Mouse (Mus musculus): ENCODE measurements at regions not wholly inside any gene's neighbourhood (a gene's known extent, or its start where the extent isn't known, plus 50 kb on each side); places are given as distances from the start of the nearest gene placed in this dataset.

DNA sequence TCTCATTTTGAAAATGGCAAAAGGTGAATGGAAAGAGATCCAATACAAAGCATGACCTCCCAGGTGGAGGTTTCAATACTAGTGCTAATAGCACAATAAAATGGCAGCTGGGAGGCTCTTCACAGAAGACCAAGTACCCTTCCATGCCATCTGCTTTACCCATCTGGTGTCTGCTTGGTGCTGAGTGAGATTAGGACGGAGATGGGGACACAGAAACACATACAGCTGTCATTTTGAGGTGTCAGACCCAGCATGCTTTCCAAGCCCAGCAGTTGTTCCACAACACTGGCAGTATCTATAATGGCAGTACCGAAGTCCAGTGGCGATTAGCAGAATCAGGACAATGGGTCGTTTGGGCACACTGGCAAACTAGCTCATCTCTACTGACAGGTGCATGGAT is 118.9 kb upstream of the 1700064H15Rik start:
- no peak for DNase-seq

DNA sequence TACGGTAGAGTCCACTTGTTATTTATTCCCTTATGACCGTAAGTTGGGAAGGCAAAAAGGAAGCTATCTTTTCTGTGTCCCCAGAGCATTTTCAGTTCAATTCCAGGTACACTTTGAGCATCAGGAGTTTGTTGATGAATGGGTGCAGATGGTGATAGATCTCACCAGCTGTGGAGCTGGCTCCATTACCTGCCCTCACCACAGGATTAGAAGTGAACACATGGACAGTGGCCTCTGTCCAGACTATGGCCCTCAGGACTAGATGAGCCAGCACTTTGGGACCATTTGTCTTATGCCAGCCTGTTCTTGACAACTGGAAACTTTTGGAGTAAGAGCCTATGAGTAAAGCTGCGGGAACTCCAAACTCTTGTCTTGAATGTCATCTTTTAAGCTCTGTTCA is 123.5 kb upstream of the 1700064H15Rik start:
- no peak for DNase-seq

DNA sequence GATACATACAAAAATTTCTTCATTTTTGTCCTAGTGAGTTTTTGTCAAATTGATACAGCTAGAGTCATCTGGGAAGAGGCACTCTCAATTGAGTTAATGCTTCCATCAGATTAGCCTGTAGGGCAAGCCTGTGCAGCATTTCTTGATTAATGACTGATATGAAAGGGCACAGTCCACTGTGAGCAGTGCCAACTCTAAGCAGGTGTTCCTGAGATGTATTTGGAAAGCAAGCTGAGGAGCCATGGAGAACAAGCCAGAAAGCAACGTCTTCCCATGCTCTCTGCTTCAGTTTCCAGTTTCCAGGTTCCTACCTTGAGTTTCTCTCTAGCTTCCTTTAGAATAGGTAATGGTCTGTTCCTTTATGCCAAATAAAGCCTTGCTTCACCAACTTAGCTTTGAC is 125.5 kb upstream of the 1700064H15Rik start:
- no peak for DNase-seq

DNA sequence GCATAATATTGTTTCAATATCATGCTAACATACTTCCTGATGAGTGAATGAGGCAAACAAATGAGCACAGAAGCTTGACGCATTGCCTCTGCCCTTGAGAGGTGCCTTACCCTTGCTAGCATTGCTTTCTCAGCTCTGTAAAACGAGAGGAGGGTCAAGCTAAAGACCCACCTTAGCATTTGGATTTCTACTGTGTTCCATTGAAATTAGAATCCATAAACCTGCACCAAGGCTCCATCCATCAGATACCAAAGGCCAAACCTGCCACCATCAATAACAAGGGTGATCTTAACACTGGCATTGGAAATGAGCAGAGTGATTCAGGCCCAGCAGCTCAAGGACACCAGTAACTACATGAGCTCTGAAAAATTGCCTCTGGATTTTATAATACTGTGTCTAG is 126.2 kb upstream of the 1700064H15Rik start:
- no peak for DNase-seq

DNA sequence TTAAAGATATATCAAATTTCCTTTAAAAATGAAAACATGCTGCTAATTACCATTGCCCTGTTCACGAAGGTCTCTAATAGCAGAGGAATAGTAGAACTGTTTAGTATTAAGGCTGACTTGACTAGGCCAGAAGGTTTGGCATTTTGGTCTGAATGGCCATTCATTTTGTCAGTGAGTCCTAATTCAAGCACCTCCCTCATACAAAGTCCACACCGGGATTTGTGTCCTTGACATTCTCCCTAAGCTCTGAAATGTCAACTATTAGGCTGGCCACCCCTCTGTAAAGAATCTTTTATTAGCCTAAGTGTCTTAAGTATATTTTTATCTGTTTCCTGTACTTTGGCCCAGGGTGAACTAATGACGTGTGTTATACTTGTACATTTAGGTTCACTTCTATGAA is 126.7 kb upstream of the 1700064H15Rik start:
- no peak for DNase-seq

DNA sequence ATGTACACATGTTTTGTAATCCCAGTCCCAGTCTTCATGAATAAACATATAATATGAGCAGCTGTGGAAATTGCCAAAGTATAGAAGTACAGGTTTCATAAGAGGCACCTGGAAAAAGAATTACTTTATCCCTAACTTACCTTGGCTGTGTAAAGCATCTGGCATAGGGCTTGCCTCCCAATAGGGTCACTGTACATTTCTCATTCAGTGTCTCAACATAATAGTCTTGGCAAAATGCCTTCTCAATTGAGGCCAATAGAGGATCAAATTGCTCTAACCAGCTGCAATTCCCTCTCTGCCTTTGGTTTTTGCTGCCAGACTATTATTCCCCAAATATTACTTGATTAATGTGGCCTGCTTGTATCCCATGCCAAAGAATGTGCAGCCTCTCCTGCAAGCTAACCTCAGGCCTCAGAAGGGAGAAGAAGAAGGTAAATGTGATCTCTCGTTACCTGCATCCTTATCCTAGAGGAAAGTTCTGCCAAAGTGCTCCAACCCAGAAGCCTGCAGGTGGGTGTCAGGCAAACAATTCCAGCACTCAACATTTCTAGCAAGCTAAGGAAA is 158.2 kb upstream of the Cp start:
- DNase-seq, result no peak

DNA sequence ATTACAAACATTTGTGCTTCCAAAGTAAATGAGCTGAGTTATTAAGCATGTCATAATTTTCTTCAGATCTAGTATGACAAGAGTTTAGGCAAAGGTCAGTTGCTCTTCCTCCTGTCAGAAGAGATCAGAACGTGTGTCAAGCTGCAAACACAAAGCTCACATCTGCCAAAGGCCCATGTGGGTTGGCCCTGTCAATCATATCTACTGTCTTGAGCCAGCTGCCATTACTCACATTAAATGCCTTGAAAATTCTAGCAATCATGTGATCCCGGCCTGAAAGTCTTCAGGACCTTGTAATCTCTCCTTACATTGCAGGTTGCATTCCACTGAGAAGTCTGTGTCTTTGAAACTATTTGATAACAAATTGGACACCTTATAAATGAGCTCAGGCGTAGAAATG is 146.8 kb upstream of the Cp start:
- DNase-seq, result no peak

DNA sequence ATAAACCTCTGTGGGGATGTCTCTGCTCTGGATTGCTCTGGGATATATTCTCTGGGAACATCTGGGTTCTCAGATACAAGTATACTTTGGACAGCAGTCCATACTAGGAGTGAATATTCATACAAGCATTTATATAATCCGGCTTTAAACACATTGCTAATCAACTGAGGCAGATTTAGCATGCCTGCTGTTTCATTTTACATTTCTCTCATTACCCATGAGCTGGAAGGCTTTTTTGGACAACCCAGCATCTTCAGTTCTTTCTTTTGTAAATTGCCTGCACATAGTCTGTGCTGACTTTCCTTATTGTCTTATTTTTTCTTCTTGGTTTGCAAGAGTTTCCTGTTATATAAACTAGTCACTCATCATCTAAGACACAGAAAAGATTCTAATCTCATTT is 131.9 kb upstream of the Cp start:
- DNase-seq, result no peak

DNA sequence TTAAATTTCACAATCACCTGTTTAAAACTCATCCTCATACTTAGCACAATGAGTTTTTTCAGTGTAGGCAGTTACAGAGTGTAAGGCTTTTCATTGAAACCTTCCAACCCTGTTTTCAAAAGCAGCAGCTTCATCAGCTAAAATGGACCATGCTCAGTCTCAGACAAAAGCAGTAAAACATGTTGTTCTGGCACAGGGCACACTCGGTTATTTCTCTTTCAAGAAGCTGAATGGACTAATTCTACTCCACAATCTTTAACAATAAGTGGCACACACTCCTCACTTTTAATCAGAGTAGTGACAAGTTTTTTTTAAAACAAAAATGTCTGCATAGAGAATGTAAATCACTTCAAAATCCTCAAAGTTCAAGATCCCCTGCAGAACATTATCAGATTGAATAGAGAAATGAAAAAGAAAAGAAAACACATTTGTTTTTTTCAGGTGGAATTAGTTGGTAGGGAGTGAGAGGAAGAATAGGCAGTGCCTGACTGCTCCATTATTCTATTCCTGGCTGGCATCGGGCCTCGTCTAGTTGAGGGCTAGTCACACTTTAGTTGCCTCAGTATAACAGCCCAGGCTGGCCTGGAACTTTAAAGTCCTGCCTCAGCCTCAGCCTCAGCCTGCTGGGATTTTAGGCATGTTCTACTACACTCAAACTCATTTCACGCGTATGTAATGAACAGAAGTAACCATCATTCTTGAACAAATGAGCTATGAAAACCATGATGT is 128.2 kb upstream of the Cp start:
- DNase-seq, result no peak

DNA sequence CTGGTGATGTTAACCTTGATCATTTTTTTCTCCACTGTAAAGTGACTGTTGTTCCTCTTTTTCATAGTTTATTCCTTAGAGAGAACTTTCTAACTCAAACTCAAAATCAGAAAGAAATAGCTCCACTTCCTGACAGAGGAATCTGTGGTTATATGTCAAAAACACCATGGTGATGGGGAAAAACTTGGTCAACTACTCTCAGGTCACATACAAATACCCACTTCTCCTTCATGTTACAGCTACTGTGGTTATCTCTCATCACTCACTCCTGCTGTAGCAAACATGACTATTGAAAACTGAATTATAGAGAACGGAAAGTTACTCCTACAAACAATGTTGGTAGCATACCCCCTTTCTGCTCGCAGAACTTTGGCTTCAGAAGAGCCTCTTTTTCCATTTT is 127.1 kb upstream of the Cp start:
- DNase-seq, result no peak

DNA sequence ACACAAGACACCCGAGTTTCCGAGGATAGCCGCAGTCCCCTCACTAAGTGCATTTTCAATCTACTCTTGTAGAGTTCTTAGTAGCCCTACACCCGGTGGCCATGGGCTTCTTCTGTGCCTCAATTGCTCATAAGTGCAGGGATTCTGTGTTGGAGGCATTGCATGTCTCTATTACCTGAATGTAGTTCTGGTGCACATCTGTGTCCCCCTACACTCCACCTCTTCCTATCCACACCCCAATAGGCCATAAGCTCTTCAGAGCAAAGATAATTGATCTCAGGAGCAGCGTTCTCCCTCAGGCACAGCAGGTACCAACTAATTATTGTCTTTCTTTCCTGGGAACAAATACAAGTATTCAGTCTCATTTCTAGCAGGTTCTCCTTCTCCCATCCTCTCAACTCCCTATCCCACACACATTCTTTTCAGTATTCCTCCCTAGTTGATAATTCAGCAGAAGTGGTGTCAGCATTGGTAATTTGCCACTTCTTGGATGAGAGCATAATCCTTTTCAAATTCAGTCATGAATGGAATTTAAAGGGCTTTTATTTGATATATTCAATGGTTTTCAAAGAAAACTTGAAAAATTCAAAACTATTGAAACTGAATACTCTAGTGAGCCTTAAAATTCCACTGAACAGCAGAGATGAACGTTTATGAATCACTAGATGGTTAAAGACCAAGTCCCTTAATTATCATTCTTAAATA is 108.7 kb upstream of the Cp start:
- no peak for DNase-seq

DNA sequence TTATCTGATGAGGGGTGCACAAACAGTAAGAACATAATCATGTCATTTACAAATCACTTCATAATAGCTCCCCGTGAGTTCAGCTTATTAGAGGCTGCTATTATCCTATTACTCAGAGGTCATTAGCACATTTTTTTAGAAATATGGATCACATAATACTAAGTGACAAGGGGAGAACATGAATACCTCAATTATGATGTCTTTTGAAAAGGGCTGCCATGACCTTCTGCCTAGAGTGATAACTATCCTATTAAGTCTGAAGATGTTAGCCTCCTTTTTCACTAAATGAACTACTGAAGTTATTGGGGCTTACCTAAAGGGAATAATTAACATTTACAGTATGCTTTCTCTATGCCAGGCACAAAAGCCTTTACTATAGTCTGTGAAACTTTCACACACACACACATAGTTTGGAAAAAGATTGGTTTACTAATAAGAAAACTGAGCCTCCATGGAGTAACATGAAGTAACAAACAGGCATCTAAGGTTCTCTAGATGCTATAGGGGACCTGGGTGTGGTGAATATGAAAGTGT is 108.1 kb upstream of the Cp start:
- no peak for DNase-seq

DNA sequence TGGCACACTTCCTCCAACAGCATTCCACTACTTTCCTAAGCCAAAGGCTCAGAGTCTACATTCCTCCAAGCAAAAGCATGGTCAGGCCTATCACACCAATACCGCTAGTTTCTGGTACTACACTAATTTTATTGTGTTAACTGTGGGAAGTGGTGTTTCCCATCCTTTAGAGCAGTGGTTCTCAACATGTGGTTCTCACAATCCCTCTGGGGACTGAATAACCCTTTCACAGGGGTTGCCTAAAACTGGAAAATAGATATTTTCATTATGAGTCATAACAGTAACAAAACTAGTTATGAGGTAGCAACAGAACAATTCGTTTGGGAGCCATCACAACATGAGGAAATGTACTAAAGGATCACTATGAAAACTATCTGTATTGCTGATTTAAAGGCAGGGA is 74.2 kb upstream of the Cp start:
- DNase-seq, result no peak

DNA sequence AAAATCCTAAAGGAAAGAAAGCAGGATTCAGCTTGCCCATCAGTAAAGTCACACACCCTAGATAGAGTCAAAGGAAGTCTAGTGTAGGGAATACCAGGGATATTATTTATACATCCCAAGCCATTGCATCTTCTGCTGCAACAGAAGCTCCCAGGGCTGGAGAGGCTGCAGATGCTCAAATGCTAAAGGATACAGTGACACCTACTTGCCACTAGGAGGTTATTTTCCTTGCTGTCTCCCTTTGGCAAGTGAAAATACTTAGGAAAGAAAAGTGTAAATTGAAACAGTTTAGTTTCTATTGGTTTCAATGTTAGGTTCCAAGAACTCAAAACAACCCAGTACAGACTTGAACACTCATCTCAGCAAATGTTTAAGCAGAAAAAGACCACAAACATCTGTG is 68.4 kb upstream of the Cp start:
- DNase-seq, result no peak

DNA sequence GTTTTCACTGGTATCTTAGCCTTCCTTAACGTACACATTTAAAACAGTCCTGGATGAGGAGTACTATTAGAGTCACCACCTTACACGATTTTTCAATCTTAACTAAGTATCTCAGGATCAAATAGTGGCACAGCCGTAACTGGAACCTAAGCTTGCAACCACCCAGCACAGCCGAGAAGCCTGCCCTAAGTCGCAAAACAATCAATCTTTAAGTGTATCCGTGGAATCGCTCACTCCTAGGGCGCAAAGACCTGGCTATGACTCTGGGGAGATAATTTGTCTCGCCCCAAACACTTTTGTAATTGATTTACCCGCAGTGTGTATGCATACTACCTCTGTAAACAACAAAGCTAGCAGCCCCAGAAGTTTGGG is 62.6 kb upstream of the Cp start:
- DNase-seq, result no peak

DNA sequence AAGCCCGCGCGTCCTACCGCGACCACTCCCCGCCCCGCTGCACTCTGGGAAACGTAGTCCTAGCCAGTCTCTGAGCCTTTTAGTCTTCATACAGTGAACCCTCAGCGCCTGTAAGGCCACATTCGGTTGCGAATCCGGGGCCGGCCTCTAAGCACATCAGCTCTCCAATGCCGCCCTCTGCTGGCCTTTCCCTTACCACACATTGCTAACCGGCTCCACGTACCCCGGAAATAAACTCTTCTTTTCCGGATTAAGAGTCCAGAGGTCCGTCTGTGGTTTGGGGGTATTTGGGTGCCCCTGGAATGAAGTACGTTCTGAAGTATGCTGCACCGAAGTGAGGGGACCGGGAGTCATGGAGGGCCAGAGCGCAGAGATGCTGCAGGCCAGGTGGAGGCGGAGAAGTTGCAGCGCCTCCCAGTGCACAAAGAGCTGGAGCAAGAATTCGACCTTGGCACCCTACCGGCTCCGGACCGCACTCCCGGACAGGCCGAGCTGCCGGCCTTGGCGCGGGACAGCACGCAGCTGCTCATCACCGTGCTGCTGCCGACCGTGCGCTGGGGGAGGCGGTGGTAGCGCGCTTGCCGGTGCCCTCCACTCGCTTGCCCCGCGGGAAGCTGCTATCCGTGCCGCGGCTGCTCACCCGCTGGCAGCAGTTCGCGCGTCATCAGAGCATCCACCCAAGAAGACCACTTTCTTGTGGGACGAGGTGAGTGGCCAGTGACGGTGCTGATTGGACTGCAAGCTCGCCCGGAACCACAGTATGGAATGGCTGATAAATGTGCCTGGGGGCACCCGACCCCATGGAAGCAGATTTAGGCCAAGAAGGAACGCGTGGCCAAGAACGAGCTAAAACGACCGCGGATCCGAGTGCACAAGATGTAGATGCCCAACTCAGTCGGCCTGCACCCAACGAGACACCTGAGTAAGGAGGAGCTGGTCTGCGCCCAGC is 62.0 kb upstream of the Cp start:
- peak; percentile 97 for DNase-seq

DNA sequence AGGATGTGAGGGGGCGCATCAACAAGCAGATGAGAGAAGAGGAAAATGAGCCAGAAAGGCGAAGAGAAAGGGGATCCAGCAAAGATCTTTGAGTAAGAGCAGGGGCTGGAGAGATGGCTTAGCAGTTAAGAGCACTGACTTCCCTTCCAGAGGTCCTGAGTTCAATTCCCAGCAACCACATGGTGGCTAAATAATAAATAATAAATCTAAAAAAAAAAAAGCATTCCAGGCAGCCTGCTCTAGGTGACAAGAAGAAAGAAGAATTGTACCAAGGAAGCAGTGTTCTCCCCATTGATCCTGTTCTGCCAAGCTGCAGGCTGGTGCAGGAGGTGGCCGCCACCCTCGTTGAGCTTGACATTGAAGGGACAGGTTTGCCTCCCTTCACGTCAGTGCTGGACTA is 61.1 kb upstream of the Cp start:
- no peak for DNase-seq

DNA sequence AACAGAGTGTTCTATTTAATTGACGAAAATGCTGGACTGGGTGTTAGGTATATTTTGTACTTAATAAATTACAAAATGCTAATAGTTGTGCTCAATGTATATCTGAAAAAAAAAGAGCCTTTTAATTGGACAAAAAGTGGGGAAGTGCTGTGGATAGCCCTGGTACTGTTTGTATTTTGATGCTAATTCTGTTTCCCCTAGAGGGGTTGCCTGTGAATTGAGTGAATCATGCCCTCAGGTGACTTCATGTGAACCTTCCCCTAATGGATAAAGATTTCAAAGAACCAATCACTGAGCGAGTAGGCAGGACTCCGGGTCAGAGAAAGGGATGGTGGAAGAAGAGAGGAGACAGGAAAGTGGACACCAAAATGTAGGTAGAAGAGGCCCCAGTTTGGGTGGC is 59.7 kb upstream of the Cp start:
- DNase-seq, result no peak

DNA sequence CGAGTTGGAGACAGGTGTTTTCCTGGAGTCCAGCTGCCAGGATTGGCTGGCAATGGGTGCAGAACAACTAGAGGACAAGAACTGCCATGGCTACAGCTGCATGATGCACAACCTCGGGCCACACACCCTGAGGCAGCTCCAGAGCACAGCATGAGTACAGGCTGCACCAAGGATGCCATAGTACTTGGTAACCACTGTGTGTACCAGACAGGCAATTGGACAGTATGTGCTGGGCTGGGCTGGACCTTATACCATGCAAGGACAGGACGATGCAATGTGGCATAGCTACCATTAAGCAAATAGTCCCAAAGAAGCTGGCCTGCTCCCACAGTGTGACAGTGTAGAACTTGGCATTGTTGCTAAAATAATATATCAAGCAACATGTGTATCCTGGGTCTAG is 54.6 kb upstream of the Cp start:
- DNase-seq, result no peak

DNA sequence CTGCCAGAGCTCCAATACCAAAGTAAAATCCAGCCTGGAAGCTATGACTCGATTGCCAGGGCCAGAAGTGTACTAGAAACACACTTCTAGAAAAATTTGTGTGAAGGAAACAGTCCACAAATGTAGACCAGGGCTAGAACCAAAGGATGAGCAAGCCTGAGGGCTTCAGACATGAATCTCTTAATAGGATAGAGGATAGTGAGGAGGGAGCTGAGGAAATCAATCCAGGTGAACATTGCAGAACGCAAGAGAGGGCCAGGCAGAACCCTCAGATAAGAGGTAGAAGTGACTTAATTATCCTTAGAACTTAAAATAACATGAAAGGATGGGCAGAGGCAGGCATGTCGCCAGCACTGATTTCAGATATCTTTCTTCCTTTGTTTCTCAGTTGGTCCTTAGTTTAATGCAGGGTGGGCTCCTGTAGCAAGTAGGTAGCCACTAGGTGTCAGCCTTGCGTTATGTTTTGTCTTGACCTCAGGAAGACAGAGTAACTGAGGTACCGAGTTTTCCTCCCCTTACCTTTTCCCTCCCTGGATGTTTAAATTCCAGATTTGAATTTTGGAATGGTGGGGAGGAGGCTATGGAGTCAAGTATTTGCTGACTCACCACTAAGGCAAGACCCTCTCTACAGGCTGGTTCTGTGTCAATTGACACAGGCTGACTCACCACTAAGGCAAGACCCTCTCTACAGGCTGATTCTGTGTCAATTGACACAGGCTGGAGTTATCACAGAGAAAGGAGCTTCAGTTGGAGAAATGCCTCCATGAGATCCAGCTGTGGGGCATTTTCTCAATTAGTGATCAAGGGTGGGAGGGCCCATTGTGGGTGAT is 52.2 kb upstream of the Cp start:
- peak; percentile 80 for DNase-seq

Measured in embryo, embryonic 11 days (tissue).